ENCODE assay signal across 8 mouse cellular contexts in the genomic region with DNA sequence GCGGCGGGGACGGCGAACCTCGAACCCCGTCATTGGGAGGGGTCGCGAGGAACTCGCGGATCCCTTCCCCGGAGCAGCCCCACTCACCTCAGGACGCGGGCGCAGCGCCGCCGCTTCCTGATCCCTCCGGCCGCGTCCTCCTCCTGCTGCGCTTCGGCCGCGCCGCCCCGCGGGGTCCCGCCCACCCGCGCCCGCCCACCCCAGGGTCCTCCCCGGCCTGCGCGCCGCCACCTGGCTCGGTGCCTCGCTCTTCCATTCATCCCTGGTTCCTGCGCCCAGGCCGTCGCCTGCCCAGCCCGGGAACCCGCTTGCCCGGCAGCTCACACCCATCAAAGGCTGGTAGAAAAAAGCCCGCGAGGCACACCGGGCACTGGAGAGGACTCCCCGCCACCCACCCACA. TPM values are rescaled to one million over a fixed set of nuclear protein-coding genes. Genes with fewer than 3 reads are reported as not detected.
DNase-seq lines count a peak whose midpoint lies in the region; ATAC-seq and TF ChIP-seq lines count a peak whose summit lies in the region.

Trpv4 (minus strand) TSS at position 167 of the 400 bp plus-strand sequence.

- H3K27me3 ChIP-seq in spleen, adult 2 months (ENCODE audit: control insufficient read depth, insufficient read depth, low read length) = peaks cover 9% of the 10 kb centered on the region
- peaks cover 36% of the 10 kb centered on the region for H3K27me3 ChIP-seq in forebrain, embryonic 15.5 days
- peaks cover 36% of the 10 kb centered on the region for H3K27me3 ChIP-seq in midbrain, embryonic 15.5 days (replicated peaks)

- peaks cover 7% of the 10 kb centered on the region; the same call in 1 of the 2 replicates for H3K4me1 ChIP-seq in spleen, adult 2 months (ENCODE audit: control insufficient read depth, insufficient read depth, insufficient read length)
- H3K4me1 ChIP-seq in forebrain, embryonic 15.5 days = peaks cover 11% of the 10 kb centered on the region
- peaks cover 11% of the 10 kb centered on the region for H3K4me1 ChIP-seq in midbrain, embryonic 15.5 days

- no peak within 1 kb of the TSS for H3K27ac ChIP-seq in spleen, adult 2 months (ENCODE audit: insufficient read depth, low read length)
- H3K27ac ChIP-seq in forebrain, embryonic 15.5 days (replicated peaks) = no peak within 1 kb of the TSS
- no peak within 1 kb of the TSS for H3K27ac ChIP-seq in midbrain, embryonic 15.5 days

- ATAC-seq in forebrain, embryonic 15.5 days (replicated peaks) = no peak
- 0 out of 2 replicates have a peak, but pooled peaks have one; percentile 48 for ATAC-seq in midbrain, embryonic 15.5 days (replicated peaks)

- no peak for TF ChIP-seq CTCF in spleen, adult 2 months (IDR thresholded peaks at IDR 0.05; ENCODE audit: extremely low read depth, insufficient read depth, insufficient read length, insufficient replicate concordance)

- H3K36me3 ChIP-seq in spleen, adult 2 months (ENCODE audit: control insufficient read depth, insufficient read depth, low read length) = no peaks in the 10 kb centered on the region
- H3K36me3 ChIP-seq in forebrain, embryonic 15.5 days = no peaks in the 10 kb centered on the region
- H3K36me3 ChIP-seq in midbrain, embryonic 15.5 days (replicated peaks) = no peaks in the 10 kb centered on the region

- DNase-seq in spleen, adult 2 months (ENCODE audit: low read depth in 1 of 2, low spot score in 2 of 2) = no peak
- DNase-seq in spleen, adult 18-20 months = no peak
- peak; percentile 49 to 55 for DNase-seq in kidney, adult 8-10 months
- DNase-seq in spleen, postnatal 10 days (ENCODE audit: low spot score in 2 of 2) = no peak
- no peak for DNase-seq in right cerebral cortex, adult 18-20 months
- no peak for DNase-seq in layer of hippocampus, adult 8-10 months (ENCODE audit: low spot score in 2 of 2)

- peak within 1 kb of the TSS; percentile 64 for H3K4me2 ChIP-seq in forebrain, embryonic 15.5 days (replicated peaks)
- peak within 1 kb of the TSS; percentile 68 for H3K4me2 ChIP-seq in midbrain, embryonic 15.5 days

- H3K9me3 ChIP-seq in forebrain, embryonic 15.5 days = no peaks in the 10 kb centered on the region
- no peaks in the 10 kb centered on the region for H3K9me3 ChIP-seq in midbrain, embryonic 15.5 days

- H3K9ac ChIP-seq in forebrain, embryonic 15.5 days (replicated peaks) = peak within 1 kb of the TSS; percentile 14; the same call in 1 of the 2 replicates
- peak within 1 kb of the TSS; percentile 22; the same call in 1 of the 2 replicates for H3K9ac ChIP-seq in midbrain, embryonic 15.5 days

- peak within 1 kb of the TSS; percentile 39; the same call in 1 of the 2 replicates for H3K4me3 ChIP-seq in spleen, adult 2 months (ENCODE audit: extremely low read depth, insufficient read depth, insufficient read length)
- H3K4me3 ChIP-seq in forebrain, embryonic 15.5 days = peak within 1 kb of the TSS; percentile 36
- H3K4me3 ChIP-seq in midbrain, embryonic 15.5 days = peak within 1 kb of the TSS; percentile 36

- TF ChIP-seq POLR2A in spleen, adult 2 months (IDR thresholded peaks at IDR 0.05; ENCODE audit: low read depth, low read length) = no peak

- WGBS in spleen, adult 2 months = 2% methylated on average over 42 of the region's 47 CpGs
- WGBS in forebrain, embryonic 15.5 days = under 1% methylated on average over 45 of the region's 47 CpGs
- 0% methylated on average over 38 of the region's 47 CpGs for WGBS in midbrain, embryonic 15.5 days

RNA-seq across cellular contexts. Expression of gene Trpv4, which starts in this region (rescaled TPM):
- polyA plus RNA-seq in spleen, adult 2 months (2012; rRNA removed) = 4.2 and 5.3 TPM in 2 replicates
- polyA plus RNA-seq in forebrain, embryonic 15.5 days (2015; fragmentation: Nextera tagmentation; extraction: Ambion mirVana) = 0.56 and 0.88 TPM in 2 replicates
- polyA plus RNA-seq in midbrain, embryonic 15.5 days (2015; fragmentation: Nextera tagmentation; extraction: Ambion mirVana) = 0.69 and 0.92 TPM in 2 replicates
- 1 to 10 TPM; 1.6 to 2.5 (median 1.9) TPM for total RNA-seq in layer of hippocampus, adult 8-10 months (2022)

Comparison
In these comparisons a context has a peak if more than half of its experiments do, and no peak if none do; other contexts are left out.
1. Peak in ATAC-seq, H3K4me3 ChIP-seq, H3K9ac ChIP-seq and H3K4me2 ChIP-seq in midbrain, embryonic 15.5 days; RNA of the gene not detected or under 1 TPM.
2. DNase-seq: peak in kidney, adult 8-10 months (2 of 2); none in spleen, adult 2 months (0 of 2), spleen, adult 18-20 months (0 of 2), spleen, postnatal 10 days (0 of 2), right cerebral cortex, adult 18-20 months (single experiment) and layer of hippocampus, adult 8-10 months (0 of 2).
3. Peak in every context shown above with its lines, with median percentiles within 50 percentile points of each other: H3K4me3 ChIP-seq.